Mouse (Mus musculus) E14TG2a.4 (cell line): ENCODE results near the gene Ccdc155.

Experiments used
- CTCF ChIP-seq: conservative IDR thresholded peaks from 2 replicates; pipeline ENCODE4 v1.5.1; 2014; ENCODE audit warnings: low read length
- NANOG ChIP-seq: IDR thresholded peaks from 2 replicates; pipeline ENCODE4 v1.6.1; 2014; ENCODE audit warnings: borderline replicate concordance, low read length, mixed read lengths

GRCm38 (mm10) chr7:45139904-45140723 is 64.6 kb downstream of the Ccdc155 start:
- TF ChIP-seq CTCF (no peak), NANOG (no peak)
